ENCODE assay signal across 7 mouse cellular contexts in genomic region chr7:105640894-105641255, GRCm38 (mm10). TPM values are rescaled to one million over a fixed set of nuclear protein-coding genes. Genes with fewer than 3 reads are reported as not detected.
DNase-seq lines count a peak whose midpoint lies in the region; ATAC-seq and TF ChIP-seq lines count a peak whose summit lies in the region.

No protein-coding gene starts in this region.

- TF ChIP-seq POLR2A in liver, adult 2 months (IDR thresholded peaks at IDR 0.05; ENCODE audit: extremely low read depth, insufficient read depth, low read length), result no peak

- no peaks in the 10 kb centered on the region for H3K27me3 ChIP-seq in lung, postnatal 0 days (replicated peaks; ENCODE audit: insufficient read depth, low read length)
- no peaks in the 10 kb centered on the region for H3K27me3 ChIP-seq in embryonic facial prominence, embryonic 10.5 days (replicated peaks; ENCODE audit: low read depth, poor library complexity, severe bottlenecking)
- H3K27me3 ChIP-seq in liver, adult 2 months (ENCODE audit: control insufficient read depth, insufficient read depth, low read length), result no peaks in the 10 kb centered on the region
- H3K27me3 ChIP-seq in neural tube, embryonic 15.5 days (replicated peaks), result no peaks in the 10 kb centered on the region

- TF ChIP-seq EP300 in lung, postnatal 0 days (IDR thresholded peaks at IDR 0.05), result no peak

- no peak; the same call in 1 of the 2 replicates for ATAC-seq in lung, postnatal 0 days
- peak; percentile 23 to 33; a peak in 3 of 4 replicates for ATAC-seq in hematopoietic stem cell, adult 5-6 weeks (replicated peaks in 1 of 2; ENCODE audit: insufficient read depth in 1 of 2, low FRiP score in 2 of 2, low TSS enrichment in 1 of 2, low read depth in 1 of 2, poor library complexity in 2 of 2, severe bottlenecking in 2 of 2)
- no peak; the same call in 1 of the 2 replicates for ATAC-seq in neural tube, embryonic 15.5 days (ENCODE audit: low FRiP score)

- 2% methylated on average over 18 of the region's 18 CpGs for WGBS in lung, postnatal 0 days
- WGBS in embryonic facial prominence, embryonic 10.5 days, result under 1% methylated on average over 18 of the region's 18 CpGs
- under 1% methylated on average over 18 of the region's 18 CpGs for WGBS in liver, adult 2 months
- WGBS in neural tube, embryonic 15.5 days, result under 1% methylated on average over 18 of the region's 18 CpGs

- no peaks in the 10 kb centered on the region for H3K9me3 ChIP-seq in lung, postnatal 0 days (ENCODE audit: low read length)
- H3K9me3 ChIP-seq in embryonic facial prominence, embryonic 10.5 days, result no peaks in the 10 kb centered on the region
- no peaks in the 10 kb centered on the region for H3K9me3 ChIP-seq in neural tube, embryonic 15.5 days (replicated peaks)

- peak; percentile 22 for TF ChIP-seq CTCF in lung, postnatal 0 days (IDR thresholded peaks at IDR 0.05)
- TF ChIP-seq CTCF in liver, adult 2 months (IDR thresholded peaks at IDR 0.05; ENCODE audit: low read depth, low read length), result no peak

- H3K79me2 ChIP-seq in liver, adult 2 months (ENCODE audit: control insufficient read depth, insufficient read depth, low read length), result peaks cover 14% of the 10 kb centered on the region; the same call in 1 of the 2 replicates

- H3K4me1 ChIP-seq in lung, postnatal 0 days (ENCODE audit: insufficient read depth, low read depth, low read length), result peaks cover 20% of the 10 kb centered on the region; the same call in 1 of the 2 replicates
- peaks cover 23% of the 10 kb centered on the region for H3K4me1 ChIP-seq in embryonic facial prominence, embryonic 10.5 days
- H3K4me1 ChIP-seq in liver, adult 2 months (ENCODE audit: control insufficient read depth, insufficient read depth, low read length), result peaks cover 13% of the 10 kb centered on the region
- peaks cover 42% of the 10 kb centered on the region for H3K4me1 ChIP-seq in neural tube, embryonic 15.5 days

- peak overlapping the region; percentile 65 for H3K4me3 ChIP-seq in lung, postnatal 0 days (ENCODE audit: low read depth, low read length)
- peak overlapping the region; percentile 83 for H3K4me3 ChIP-seq in embryonic facial prominence, embryonic 10.5 days
- H3K4me3 ChIP-seq in liver, adult 2 months (ENCODE audit: insufficient read depth, low read depth, low read length), result peak overlapping the region; percentile 94
- peak overlapping the region; percentile 56 for H3K4me3 ChIP-seq in neural tube, embryonic 15.5 days (replicated peaks)

- H3K4me2 ChIP-seq in lung, postnatal 0 days (replicated peaks; ENCODE audit: low read depth, low read length), result peak overlapping the region; percentile 86
- H3K4me2 ChIP-seq in neural tube, embryonic 15.5 days, result peak overlapping the region; percentile 98

- peak overlapping the region; percentile 91 for H3K27ac ChIP-seq in lung, postnatal 0 days (ENCODE audit: low read length)
- peak overlapping the region; percentile 85 for H3K27ac ChIP-seq in embryonic facial prominence, embryonic 10.5 days (replicated peaks)
- peak overlapping the region; percentile 86 for H3K27ac ChIP-seq in liver, adult 2 months (replicated peaks; ENCODE audit: insufficient read depth, low read depth, low read length)
- peak overlapping the region; percentile 91 for H3K27ac ChIP-seq in neural tube, embryonic 15.5 days (replicated peaks)

- H3K36me3 ChIP-seq in lung, postnatal 0 days (ENCODE audit: insufficient read depth, low read length), result 0 out of 2 replicates have a peak, but pooled peaks cover 7% of the 10 kb centered on the region
- peaks cover 49% of the 10 kb centered on the region for H3K36me3 ChIP-seq in embryonic facial prominence, embryonic 10.5 days (replicated peaks)
- H3K36me3 ChIP-seq in liver, adult 2 months (ENCODE audit: control insufficient read depth, insufficient read depth, low read length), result peaks cover 12% of the 10 kb centered on the region; the same call in 1 of the 2 replicates
- H3K36me3 ChIP-seq in neural tube, embryonic 15.5 days, result peaks cover 36% of the 10 kb centered on the region

- peak; percentile 40 for DNase-seq in lung, postnatal 0 days (ENCODE audit: low spot score)
- DNase-seq in lung, postnatal 10 days, result no peak
- peak; percentile 45 for DNase-seq in embryonic facial prominence, embryonic 10.5 days (ENCODE audit: low spot score)
- no peak for DNase-seq in liver, adult 2 months (ENCODE audit: extremely low read depth, low read depth, low spot score)
- no peak for DNase-seq in gastrocnemius, postnatal 14 days

- H3K9ac ChIP-seq in lung, postnatal 0 days (replicated peaks; ENCODE audit: low read depth), result peak overlapping the region; percentile 41
- H3K9ac ChIP-seq in liver, adult 2 months (ENCODE audit: low read depth, low read length), result peak overlapping the region; percentile 90
- peak overlapping the region; percentile 81 for H3K9ac ChIP-seq in neural tube, embryonic 15.5 days (replicated peaks)

- intact Hi-C loops in gastrocnemius, postnatal 14 days (cut with DNase I; ENCODE audit: low total_unique reads), result no loop called here

RNA-seq across cellular contexts. Expression of gene Gm45799, which starts 0.5 kb away (rescaled TPM):
- polyA plus RNA-seq in lung, postnatal 0 days (2015; fragmentation: Nextera tagmentation; extraction: Ambion mirVana), result 41.7 and 53.1 TPM in 2 replicates
- polyA plus RNA-seq in embryonic facial prominence, embryonic 10.5 days (2016; fragmentation: Nextera tagmentation; extraction: Ambion mirVana), result 13.5 and 22.0 TPM in 2 replicates
- total RNA-seq in hematopoietic stem cell, adult 5-6 weeks (2017), result 1.2 and 4.6 TPM in 2 replicates
- 27.7 and 28.6 TPM in 2 replicates for total RNA-seq in liver, adult 2 months (2014; rRNA removed)
- 136 and 140 TPM in 2 replicates for polyA plus RNA-seq in liver, adult 2 months (2012; rRNA removed)
- polyA plus RNA-seq in neural tube, embryonic 15.5 days (2015; fragmentation: Nextera tagmentation; extraction: Ambion mirVana), result 16.4 and 16.6 TPM in 2 replicates
- 1 to 10 TPM; 1.1 to 2.4 TPM for total RNA-seq in gastrocnemius, postnatal 14 days (2021)

RNA-seq across cellular contexts. Expression of gene Arfip2, which starts 0.7 kb away (rescaled TPM):
- polyA plus RNA-seq in lung, postnatal 0 days (2015; fragmentation: Nextera tagmentation; extraction: Ambion mirVana), result 48.5 and 52.7 TPM in 2 replicates
- polyA plus RNA-seq in embryonic facial prominence, embryonic 10.5 days (2016; fragmentation: Nextera tagmentation; extraction: Ambion mirVana), result 61.2 and 64.1 TPM in 2 replicates
- total RNA-seq in hematopoietic stem cell, adult 5-6 weeks (2017), result 25.1 and 50.5 TPM in 2 replicates
- total RNA-seq in liver, adult 2 months (2014; rRNA removed), result 4.9 and 7.9 TPM in 2 replicates
- 15.7 and 28.6 TPM in 2 replicates for polyA plus RNA-seq in liver, adult 2 months (2012; rRNA removed)
- 82.0 and 89.0 TPM in 2 replicates for polyA plus RNA-seq in neural tube, embryonic 15.5 days (2015; fragmentation: Nextera tagmentation; extraction: Ambion mirVana)
- 10 to 100 TPM; 12.2 to 14.5 TPM for total RNA-seq in gastrocnemius, postnatal 14 days (2021)

RNA-seq across cellular contexts. Expression of gene Timm10b, which starts 1.0 kb away (rescaled TPM):
- 220 and 236 TPM in 2 replicates for polyA plus RNA-seq in lung, postnatal 0 days (2015; fragmentation: Nextera tagmentation; extraction: Ambion mirVana)
- polyA plus RNA-seq in embryonic facial prominence, embryonic 10.5 days (2016; fragmentation: Nextera tagmentation; extraction: Ambion mirVana), result 158 and 163 TPM in 2 replicates
- total RNA-seq in hematopoietic stem cell, adult 5-6 weeks (2017), result 40.5 and 55.8 TPM in 2 replicates
- 42.2 and 67.5 TPM in 2 replicates for total RNA-seq in liver, adult 2 months (2014; rRNA removed)
- 51.4 and 63.3 TPM in 2 replicates for polyA plus RNA-seq in liver, adult 2 months (2012; rRNA removed)
- 163 and 179 TPM in 2 replicates for polyA plus RNA-seq in neural tube, embryonic 15.5 days (2015; fragmentation: Nextera tagmentation; extraction: Ambion mirVana)
- total RNA-seq in gastrocnemius, postnatal 14 days (2021), result 10 to 100 TPM; 70.3 to 72.0 TPM

RNA-seq across cellular contexts. Expression of gene Trim3, which starts 7.5 kb away (rescaled TPM):
- 101 and 116 TPM in 2 replicates for polyA plus RNA-seq in lung, postnatal 0 days (2015; fragmentation: Nextera tagmentation; extraction: Ambion mirVana)
- polyA plus RNA-seq in embryonic facial prominence, embryonic 10.5 days (2016; fragmentation: Nextera tagmentation; extraction: Ambion mirVana), result 28.8 and 34.9 TPM in 2 replicates
- total RNA-seq in hematopoietic stem cell, adult 5-6 weeks (2017), result 7.5 and 17.6 TPM in 2 replicates
- total RNA-seq in liver, adult 2 months (2014; rRNA removed), result 6.3 and 10.2 TPM in 2 replicates
- polyA plus RNA-seq in liver, adult 2 months (2012; rRNA removed), result 10.9 and 14.9 TPM in 2 replicates
- polyA plus RNA-seq in neural tube, embryonic 15.5 days (2015; fragmentation: Nextera tagmentation; extraction: Ambion mirVana), result 91.6 and 107 TPM in 2 replicates
- total RNA-seq in gastrocnemius, postnatal 14 days (2021), result 10 to 100 TPM; 14.3 to 16.4 TPM

RNA-seq across cellular contexts. Expression of gene Dnhd1, which starts 9.8 kb away (rescaled TPM):
- polyA plus RNA-seq in lung, postnatal 0 days (2015; fragmentation: Nextera tagmentation; extraction: Ambion mirVana), result 0.60 and 0.79 TPM in 2 replicates
- polyA plus RNA-seq in embryonic facial prominence, embryonic 10.5 days (2016; fragmentation: Nextera tagmentation; extraction: Ambion mirVana), result 0.27 and 0.44 TPM in 2 replicates
- 4.3 and 4.8 TPM in 2 replicates for total RNA-seq in hematopoietic stem cell, adult 5-6 weeks (2017)
- total RNA-seq in liver, adult 2 months (2014; rRNA removed), result 0.92 and 1.5 TPM in 2 replicates
- polyA plus RNA-seq in liver, adult 2 months (2012; rRNA removed), result 0.82 and 0.88 TPM in 2 replicates
- polyA plus RNA-seq in neural tube, embryonic 15.5 days (2015; fragmentation: Nextera tagmentation; extraction: Ambion mirVana), result 1.3 and 1.9 TPM in 2 replicates
- under 1 TPM; 0.55 to 0.57 TPM for total RNA-seq in gastrocnemius, postnatal 14 days (2021)

Comparison
In these comparisons a context has a peak if more than half of its experiments do, and no peak if none do; other contexts are left out.
1. DNase-seq: peak in lung, postnatal 0 days (single experiment) and embryonic facial prominence, embryonic 10.5 days (single experiment); none in lung, postnatal 10 days (single experiment), liver, adult 2 months (single experiment) and gastrocnemius, postnatal 14 days (single experiment).
2. ATAC-seq: peak in hematopoietic stem cell, adult 5-6 weeks (2 of 2); none in lung, postnatal 0 days (single experiment) and neural tube, embryonic 15.5 days (single experiment).
3. Peak in every context shown above with its lines, with median percentiles within 50 percentile points of each other: H3K27ac ChIP-seq, H3K4me3 ChIP-seq and H3K9ac ChIP-seq.